Mouse (Mus musculus) liver, embryonic 14 days (tissue): ENCODE measurements around the gene Krtap6-5. TPM values are rescaled to one million over a fixed set of nuclear protein-coding genes. Genes with fewer than 3 reads are reported as not detected.

Experiments
- polyA plus RNA-seq: library from polyadenylated mRNA; depleted of rRNA; stranded (reverse); fragments of >200 nt; gene quantifications from 2 replicates; pipeline ENCODE4 v1.2.3, GENCODE M21; 2012; rRNA removed

Gene Krtap6-5
- polyA plus RNA-seq: not detected in 2 replicates

GRCm38 (mm10) chr16:89047783-89048182 is at the start of gene Krtap6-5:
TSS of gene Krtap6-5 (minus strand) at chr16:89047883.

GRCm38 (mm10) chr16:89063902-89064301 is 16.2 kb upstream of the Krtap6-5 start, which contains the start of gene 1110025L11Rik:
TSS of gene 1110025L11Rik (minus strand) at chr16:89064002.

GRCm38 (mm10) chr16:89041372-89041771 is 6.3 kb downstream of the Krtap6-5 start, which contains the start of gene Gm10228:
TSS of gene Gm10228 (minus strand) at chr16:89041472.

GRCm38 (mm10) chr16:89031399-89031798 is 16.3 kb downstream of the Krtap6-5 start, which contains the start of gene Krtap6-1:
TSS of gene Krtap6-1 (plus strand) at chr16:89031699.

GRCm38 (mm10) chr16:89014984-89015383 is 32.7 kb downstream of the Krtap6-5 start, which contains the start of gene Gm10229:
TSS of gene Gm10229 (plus strand) at chr16:89015284.

GRCm38 (mm10) chr16:89010659-89011058 is 37.0 kb downstream of the Krtap6-5 start, which contains the start of gene Krtap22-2:
TSS of gene Krtap22-2 (minus strand) at chr16:89010759.

Other genes with a start within 250 kb of the Krtap6-5 start
- not detected in 2 replicates for gene Gm20741, start 235.7 kb downstream of the Krtap6-5 start, polyA plus RNA-seq
- not detected in 2 replicates for gene Krtap15, start 227.7 kb downstream of the Krtap6-5 start, polyA plus RNA-seq
- gene Krtap14, start 221.7 kb downstream of the Krtap6-5 start, polyA plus RNA-seq: not detected in 2 replicates
- not detected in 2 replicates for gene Krtap19-1, start 178.5 kb downstream of the Krtap6-5 start, polyA plus RNA-seq
- gene Krtap19-2, start 173.6 kb downstream of the Krtap6-5 start, polyA plus RNA-seq: not detected in 2 replicates
- gene Krtap19-3, start 169.8 kb downstream of the Krtap6-5 start, polyA plus RNA-seq: not detected in 2 replicates
- gene Krtap19-4, start 162.8 kb downstream of the Krtap6-5 start, polyA plus RNA-seq: not detected in 2 replicates
- gene Krtap19-5, start 151.4 kb downstream of the Krtap6-5 start, polyA plus RNA-seq: not detected in 2 replicates
- not detected in 2 replicates for gene Krtap19-9b, start 115.6 kb downstream of the Krtap6-5 start, polyA plus RNA-seq
- gene Krtap16-3, start 85.0 kb downstream of the Krtap6-5 start, polyA plus RNA-seq: not detected in 2 replicates
- not detected in 2 replicates for gene Krtap22-2, start 37.1 kb downstream of the Krtap6-5 start, polyA plus RNA-seq
- not detected in 2 replicates for gene Gm10229, start 32.6 kb downstream of the Krtap6-5 start, polyA plus RNA-seq
- gene Krtap6-1, start 16.2 kb downstream of the Krtap6-5 start, polyA plus RNA-seq: not detected in 2 replicates
- not detected in 2 replicates for gene Gm10228, start 6.4 kb downstream of the Krtap6-5 start, polyA plus RNA-seq
- not detected in 2 replicates for gene 1110025L11Rik, start 16.1 kb upstream of the Krtap6-5 start, polyA plus RNA-seq
- gene Krtap6-3, start 36.1 kb upstream of the Krtap6-5 start, polyA plus RNA-seq: not detected in 2 replicates
- not detected in 2 replicates for gene Gm6358, start 93.0 kb upstream of the Krtap6-5 start, polyA plus RNA-seq
- gene Gm10061, start 103.2 kb upstream of the Krtap6-5 start, polyA plus RNA-seq: not detected in 2 replicates
- not detected in 2 replicates for gene Gm9789, start 110.1 kb upstream of the Krtap6-5 start, polyA plus RNA-seq
- not detected in 2 replicates for gene Gm7735, start 121.6 kb upstream of the Krtap6-5 start, polyA plus RNA-seq
- gene 1110057P08Rik, start 126.9 kb upstream of the Krtap6-5 start, polyA plus RNA-seq: not detected in 2 replicates
- not detected in 2 replicates for gene Krtap20-2, start 158.0 kb upstream of the Krtap6-5 start, polyA plus RNA-seq